8 mouse cellular contexts compared by ENCODE assay signal in the genomic region with DNA sequence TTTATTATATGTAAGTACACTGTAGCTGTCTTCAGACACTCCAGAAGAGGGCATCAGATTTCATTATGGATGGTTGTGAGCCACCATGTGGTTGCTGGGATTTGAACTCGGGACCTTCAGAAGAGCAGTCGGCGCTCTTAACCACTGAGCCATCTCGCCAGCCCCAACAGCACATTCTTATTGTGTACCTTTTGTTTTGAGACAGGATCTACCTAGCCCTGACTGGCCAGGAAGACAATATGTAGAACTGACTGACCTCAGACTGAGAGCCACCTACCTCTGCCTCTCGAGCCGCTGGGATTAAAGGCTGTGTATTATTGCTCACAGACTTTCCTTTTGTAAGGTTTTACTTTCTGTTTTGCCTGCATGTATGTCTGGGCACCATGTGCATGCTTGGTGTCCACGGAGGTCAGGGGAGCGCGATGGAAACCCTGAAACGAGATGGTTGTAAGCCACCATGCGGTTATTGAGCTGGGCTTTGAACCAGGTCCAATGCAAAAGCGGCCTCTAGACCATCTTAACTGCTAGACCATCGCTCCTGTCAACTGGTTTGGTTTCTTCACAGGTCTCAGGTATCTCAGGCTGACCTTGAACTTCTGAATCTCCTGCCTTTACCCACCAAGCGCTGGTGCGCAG. TPM values are rescaled to one million over a fixed set of nuclear protein-coding genes. Genes with fewer than 3 reads are reported as not detected.
DNase-seq lines count a peak whose midpoint lies in the region; ATAC-seq and TF ChIP-seq lines count a peak whose summit lies in the region.

No protein-coding gene starts in this region.

- H3K36me3 ChIP-seq in heart, adult 2 months (ENCODE audit: control insufficient read depth, insufficient read depth, low read length), result peaks cover 4% of the 10 kb centered on the region
- peaks cover 4% of the 10 kb centered on the region; the same call in 1 of the 2 replicates for H3K36me3 ChIP-seq in hindbrain, embryonic 14.5 days (replicated peaks; ENCODE audit: control insufficient read depth, insufficient read depth)
- peaks cover 12% of the 10 kb centered on the region for H3K36me3 ChIP-seq in midbrain, embryonic 10.5 days

- H3K4me1 ChIP-seq in heart, adult 2 months (ENCODE audit: control insufficient read depth, insufficient read depth, low read length), result peaks cover 6% of the 10 kb centered on the region
- H3K4me1 ChIP-seq in brown adipose tissue, adult 24 weeks (ENCODE audit: control insufficient read depth, insufficient read depth, insufficient read length, low read length), result 0 out of 2 replicates have a peak, but pooled peaks cover 4% of the 10 kb centered on the region
- peaks cover 16% of the 10 kb centered on the region for H3K4me1 ChIP-seq in hindbrain, embryonic 14.5 days (replicated peaks; ENCODE audit: control insufficient read depth, insufficient read depth, low read length)
- peaks cover 27% of the 10 kb centered on the region for H3K4me1 ChIP-seq in midbrain, embryonic 10.5 days

- H3K27me3 ChIP-seq in heart, adult 2 months (ENCODE audit: control insufficient read depth, insufficient read depth, low read length), result no peaks in the 10 kb centered on the region
- no peaks in the 10 kb centered on the region for H3K27me3 ChIP-seq in hindbrain, embryonic 14.5 days (ENCODE audit: control insufficient read depth, insufficient read depth, low read length)
- no peaks in the 10 kb centered on the region for H3K27me3 ChIP-seq in midbrain, embryonic 10.5 days (ENCODE audit: low read depth, poor library complexity, severe bottlenecking)

- H3K9me3 ChIP-seq in hindbrain, embryonic 14.5 days (ENCODE audit: control insufficient read depth, low read length), result no peaks in the 10 kb centered on the region
- no peaks in the 10 kb centered on the region for H3K9me3 ChIP-seq in midbrain, embryonic 10.5 days (replicated peaks)

- intact Hi-C loops in heart, adult 2 months (cut with DNase I), result no loop called here
- intact Hi-C loops in heart, postnatal 10 days (cut with DNase I), result no loop called here

- WGBS in heart, adult 2 months, result 65% methylated on average over 15 of the region's 15 CpGs
- 71% methylated on average over 15 of the region's 15 CpGs for WGBS in hindbrain, embryonic 14.5 days
- WGBS in midbrain, embryonic 10.5 days, result 66% methylated on average over 15 of the region's 15 CpGs

- no peak for TF ChIP-seq EP300 in heart, adult 2 months (IDR thresholded peaks at IDR 0.05; ENCODE audit: insufficient read depth, low read depth, low read length)

- H3K9ac ChIP-seq in heart, adult 2 months (ENCODE audit: low read depth, low read length), result peak overlapping the region; percentile 76
- peak overlapping the region; percentile 67 for H3K9ac ChIP-seq in hindbrain, embryonic 14.5 days

- no peaks in the 10 kb centered on the region for H3K79me2 ChIP-seq in heart, adult 2 months (replicated peaks; ENCODE audit: control insufficient read depth, insufficient read depth, low read length)

- DNase-seq in heart, adult 2 months, result no peak
- DNase-seq in heart, postnatal 10 days, result no peak
- peak; percentile 42 for DNase-seq in 3T3-L1 (ENCODE audit: low read depth, low spot score)
- no peak for DNase-seq in hindbrain, embryonic 14.5 days (ENCODE audit: low spot score)
- DNase-seq in midbrain, embryonic 10.5 days (ENCODE audit: low spot score), result peak; percentile 24
- no peak for DNase-seq in left cerebral cortex, adult 8-10 months (ENCODE audit: low spot score in 2 of 2)
- DNase-seq in left cerebral cortex, adult 9 months (ENCODE audit: low spot score in 2 of 2), result no peak

- no peak for TF ChIP-seq POLR2A in heart, adult 2 months (IDR thresholded peaks at IDR 0.05; ENCODE audit: insufficient read depth, low read depth, low read length)

- peak overlapping the region; percentile 62 for H3K4me2 ChIP-seq in hindbrain, embryonic 14.5 days (replicated peaks)

- no peak for ATAC-seq in hindbrain, embryonic 14.5 days (ENCODE audit: low FRiP score)

- H3K27ac ChIP-seq in heart, adult 2 months, result peak overlapping the region; percentile 95
- H3K27ac ChIP-seq in brown adipose tissue, adult 24 weeks (replicated peaks; ENCODE audit: low read depth, low read length), result peak overlapping the region; percentile 88
- H3K27ac ChIP-seq in hindbrain, embryonic 14.5 days, result peak overlapping the region; percentile 88
- H3K27ac ChIP-seq in midbrain, embryonic 10.5 days (replicated peaks), result peak overlapping the region; percentile 97

- H3K4me3 ChIP-seq in heart, adult 2 months, result peak overlapping the region; percentile 67
- peak overlapping the region; percentile 65 for H3K4me3 ChIP-seq in brown adipose tissue, adult 24 weeks (ENCODE audit: insufficient read depth, low read depth, low read length)
- peak overlapping the region; percentile 69 for H3K4me3 ChIP-seq in hindbrain, embryonic 14.5 days (replicated peaks; ENCODE audit: low read length)
- H3K4me3 ChIP-seq in midbrain, embryonic 10.5 days, result peak overlapping the region; percentile 95

- TF ChIP-seq CTCF in heart, adult 2 months (IDR thresholded peaks at IDR 0.05), result no peak

RNA-seq across cellular contexts. Expression of gene Nktr, which starts 0.8 kb away (rescaled TPM):
- 10 to 100 TPM; 28.7 to 33.1 TPM for total RNA-seq in heart, adult 2 months (2021)
- polyA plus RNA-seq in heart, adult 2 months (2012; rRNA removed), result 23.1 and 39.2 TPM in 2 replicates
- 10 to 100 TPM; 46.9 to 47.7 TPM for total RNA-seq in heart, postnatal 10 days (2021)
- 20.7 and 21.6 TPM in 2 replicates for polyA plus RNA-seq in brown adipose tissue, adult 24 weeks (2012; ENCODE audit: insufficient read depth, insufficient read length, missing spikeins)
- 56.2 and 64.1 TPM in 2 replicates for polyA plus RNA-seq in hindbrain, embryonic 14.5 days (2014; fragmentation: Nextera tagmentation; extraction: Ambion mirVana)
- polyA plus RNA-seq in midbrain, embryonic 10.5 days (2016; fragmentation: Nextera tagmentation; extraction: Ambion mirVana), result 56.1 and 59.5 TPM in 2 replicates
- total RNA-seq in left cerebral cortex, adult 8-10 months (2022), result 100 to 1,000 TPM in 1 of 4 experiments, 10 to 100 TPM in 3; 89.5 to 103 (median 92.6) TPM

RNA-seq across cellular contexts. Expression of gene Ss18l2, which starts 8.1 kb away (rescaled TPM):
- total RNA-seq in heart, adult 2 months (2021), result 100 to 1,000 TPM; 125 to 138 TPM
- 103 and 154 TPM in 2 replicates for polyA plus RNA-seq in heart, adult 2 months (2012; rRNA removed)
- total RNA-seq in heart, postnatal 10 days (2021), result 100 to 1,000 TPM; 133 to 136 TPM
- polyA plus RNA-seq in brown adipose tissue, adult 24 weeks (2012; ENCODE audit: insufficient read depth, insufficient read length, missing spikeins), result 149 and 182 TPM in 2 replicates
- 171 and 213 TPM in 2 replicates for polyA plus RNA-seq in hindbrain, embryonic 14.5 days (2014; fragmentation: Nextera tagmentation; extraction: Ambion mirVana)
- polyA plus RNA-seq in midbrain, embryonic 10.5 days (2016; fragmentation: Nextera tagmentation; extraction: Ambion mirVana), result 91.8 and 103 TPM in 2 replicates
- 10 to 100 TPM; 77.1 to 81.7 (median 78.5) TPM for total RNA-seq in left cerebral cortex, adult 8-10 months (2022)

RNA-seq across cellular contexts. Expression of gene Sec22c, which starts 12.9 kb away (rescaled TPM):
- total RNA-seq in heart, adult 2 months (2021), result 1 to 10 TPM; 3.9 to 5.0 TPM
- polyA plus RNA-seq in heart, adult 2 months (2012; rRNA removed), result 6.7 and 9.5 TPM in 2 replicates
- 1 to 10 TPM; 3.3 to 5.7 TPM for total RNA-seq in heart, postnatal 10 days (2021)
- polyA plus RNA-seq in brown adipose tissue, adult 24 weeks (2012; ENCODE audit: insufficient read depth, insufficient read length, missing spikeins), result 2.1 and 2.8 TPM in 2 replicates
- 21.6 and 26.5 TPM in 2 replicates for polyA plus RNA-seq in hindbrain, embryonic 14.5 days (2014; fragmentation: Nextera tagmentation; extraction: Ambion mirVana)
- polyA plus RNA-seq in midbrain, embryonic 10.5 days (2016; fragmentation: Nextera tagmentation; extraction: Ambion mirVana), result 18.4 and 21.9 TPM in 2 replicates
- 10 to 100 TPM; 24.9 to 28.6 (median 26.6) TPM for total RNA-seq in left cerebral cortex, adult 8-10 months (2022)

RNA-seq across cellular contexts. Expression of gene Zfp651, which starts 40.9 kb away (rescaled TPM):
- 100 to 1,000 TPM; 117 to 130 TPM for total RNA-seq in heart, adult 2 months (2021)
- polyA plus RNA-seq in heart, adult 2 months (2012; rRNA removed), result 67.7 and 84.2 TPM in 2 replicates
- 10 to 100 TPM; 89.0 to 98.3 TPM for total RNA-seq in heart, postnatal 10 days (2021)
- polyA plus RNA-seq in brown adipose tissue, adult 24 weeks (2012; ENCODE audit: insufficient read depth, insufficient read length, missing spikeins), result 8.7 and 10.4 TPM in 2 replicates
- 19.1 and 21.5 TPM in 2 replicates for polyA plus RNA-seq in hindbrain, embryonic 14.5 days (2014; fragmentation: Nextera tagmentation; extraction: Ambion mirVana)
- polyA plus RNA-seq in midbrain, embryonic 10.5 days (2016; fragmentation: Nextera tagmentation; extraction: Ambion mirVana), result 4.8 and 6.6 TPM in 2 replicates
- total RNA-seq in left cerebral cortex, adult 8-10 months (2022), result 100 to 1,000 TPM in 3 of 4 experiments, 10 to 100 TPM in 1; 96.9 to 107 (median 105) TPM

RNA-seq across cellular contexts. Expression of gene Klhl40, which starts 59.2 kb away (rescaled TPM):
- total RNA-seq in heart, adult 2 months (2021), result 10 to 100 TPM; 12.3 to 17.4 TPM
- polyA plus RNA-seq in heart, adult 2 months (2012; rRNA removed), result 11.0 and 13.1 TPM in 2 replicates
- total RNA-seq in heart, postnatal 10 days (2021), result 10 to 100 TPM; 10.4 to 10.7 TPM
- 1.4 and 2.2 TPM in 2 replicates for polyA plus RNA-seq in brown adipose tissue, adult 24 weeks (2012; ENCODE audit: insufficient read depth, insufficient read length, missing spikeins)
- polyA plus RNA-seq in hindbrain, embryonic 14.5 days (2014; fragmentation: Nextera tagmentation; extraction: Ambion mirVana), result 1.6 and 2.3 TPM in 2 replicates
- 0.15 and 0.16 TPM in 2 replicates for polyA plus RNA-seq in midbrain, embryonic 10.5 days (2016; fragmentation: Nextera tagmentation; extraction: Ambion mirVana)
- total RNA-seq in left cerebral cortex, adult 8-10 months (2022), result 10 to 100 TPM in 1 of 4 experiments, 1 to 10 TPM in 3; 7.6 to 10.9 (median 8.8) TPM

Comparison
In these comparisons a context has a peak if more than half of its experiments do, and no peak if none do; other contexts are left out.
1. DNase-seq: peak in 3T3-L1 (single experiment) and midbrain, embryonic 10.5 days (single experiment); none in heart, adult 2 months (0 of 2), heart, postnatal 10 days (0 of 2), hindbrain, embryonic 14.5 days (single experiment), left cerebral cortex, adult 8-10 months (0 of 2) and left cerebral cortex, adult 9 months (0 of 2).
2. Peak in every context shown above with its lines, with median percentiles within 50 percentile points of each other: H3K27ac ChIP-seq and H3K4me3 ChIP-seq.